Mouse (Mus musculus): ENCODE measurements around the gene Tbcd.

The Tbcd gene

DNA sequence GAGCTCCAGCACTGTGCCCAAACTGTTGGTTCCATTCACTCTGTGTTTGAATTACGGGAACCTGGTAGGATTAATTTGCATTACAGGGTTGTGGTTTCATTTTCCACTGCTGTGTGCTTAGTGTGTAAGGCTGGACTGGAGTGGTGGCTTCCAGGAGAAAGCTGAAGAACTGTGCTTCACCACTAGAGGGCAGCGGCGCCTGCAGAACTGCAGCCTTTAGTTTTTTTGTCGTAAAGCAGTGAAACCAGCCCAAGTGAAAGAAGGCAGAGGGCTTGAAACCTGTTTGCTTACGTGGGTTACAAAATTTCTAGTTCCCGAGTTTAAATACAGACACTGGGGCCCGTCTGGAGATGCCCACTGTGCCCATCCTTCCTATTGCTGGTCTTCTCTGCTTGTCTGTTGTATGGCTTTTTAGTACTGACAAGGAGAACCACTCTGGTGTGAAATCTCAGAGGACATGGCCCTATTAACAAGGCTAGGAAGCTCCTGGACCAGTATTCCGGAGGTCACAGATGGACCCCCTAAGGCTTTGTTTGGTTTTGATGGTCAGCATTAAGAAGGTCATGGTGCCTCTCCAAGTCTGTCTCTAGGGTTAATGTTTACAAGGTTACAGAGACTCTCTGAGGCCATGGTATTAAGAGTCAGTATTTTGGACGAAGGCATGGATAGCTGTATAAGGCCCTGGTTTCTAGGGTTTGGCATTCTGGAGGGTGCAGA, 24.1 kb downstream of the Tbcd start:
- DNase-seq (ENCODE audit: low read depth): peak; percentile 50

DNA sequence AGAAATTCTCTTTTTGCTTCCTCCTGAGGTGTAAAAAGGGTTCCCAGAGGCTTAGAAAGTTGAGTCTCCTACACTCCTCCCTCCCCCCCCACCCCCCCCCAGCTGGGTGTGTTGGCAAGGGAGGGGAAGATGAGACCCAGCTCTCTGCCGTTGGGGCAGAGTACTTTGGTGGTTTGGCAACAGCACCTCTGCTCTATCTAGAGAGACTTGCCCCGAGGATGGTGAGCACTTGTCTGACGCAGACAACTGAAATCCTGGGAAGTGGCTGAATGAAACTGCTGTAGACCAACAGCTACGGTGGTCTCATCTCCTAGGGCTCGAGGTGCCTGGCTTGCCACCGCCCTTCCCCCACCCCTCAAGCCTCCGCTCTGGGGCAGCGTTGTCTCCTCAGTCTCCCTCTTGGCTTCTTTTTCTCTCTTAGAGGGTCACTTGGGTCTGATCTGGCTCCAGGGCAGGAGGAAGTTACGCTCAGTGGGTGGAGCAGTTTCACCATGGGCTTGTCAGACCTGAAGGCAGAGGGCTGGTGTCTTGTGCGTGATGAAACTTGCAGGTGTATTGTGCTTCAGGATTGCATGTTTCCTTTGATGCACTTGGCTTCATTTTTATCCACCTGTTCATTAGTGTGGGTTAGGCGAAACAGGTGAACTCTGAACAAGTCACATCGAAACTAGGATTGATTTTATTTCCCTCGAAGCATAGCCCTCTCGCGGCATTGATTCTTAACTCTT, 27.9 kb downstream of the Tbcd start:
- no peak for DNase-seq (ENCODE audit: low read depth)

DNA sequence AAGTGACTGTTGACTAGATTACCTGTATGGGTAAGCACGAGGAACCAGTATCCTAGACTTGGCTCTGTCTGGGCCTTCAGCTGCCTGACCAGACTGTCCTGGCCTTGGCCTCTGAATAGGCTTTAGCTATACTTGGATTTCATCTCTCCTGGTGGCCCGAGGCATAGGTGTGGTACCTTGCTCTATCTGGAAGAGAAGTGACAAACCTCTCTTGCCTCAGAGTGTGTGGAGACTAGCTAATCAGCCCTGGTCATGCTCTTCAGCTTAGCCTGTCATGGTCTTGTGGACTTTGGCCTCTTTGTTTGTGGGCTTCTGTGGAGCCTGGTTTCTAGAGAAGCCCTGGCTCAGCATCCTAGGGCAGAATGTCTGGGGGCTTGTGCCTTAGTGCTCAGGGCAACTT, 29.4 kb downstream of the Tbcd start:
- DNase-seq (ENCODE audit: low read depth): no peak

DNA sequence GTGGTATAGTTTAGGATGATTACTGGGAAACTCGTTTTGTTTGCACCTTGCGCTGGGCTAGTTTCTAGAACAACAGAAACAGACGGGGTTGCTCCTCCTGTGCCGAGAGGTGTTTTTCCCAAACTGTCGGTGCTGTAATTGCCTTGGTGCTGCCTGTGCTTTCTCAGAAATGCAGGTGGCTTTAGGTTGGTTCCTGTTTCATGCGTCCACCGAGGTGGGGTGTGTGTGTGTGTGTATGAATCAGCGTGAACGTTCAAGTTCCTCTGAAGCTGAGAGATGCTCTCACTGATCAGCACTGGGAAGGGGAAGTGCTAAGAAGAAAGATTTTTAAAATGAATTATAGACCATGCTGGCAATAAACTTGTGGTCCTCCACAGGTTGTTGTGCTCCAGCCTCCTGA, 34.1 kb downstream of the Tbcd start:
- no peak for DNase-seq (ENCODE audit: low read depth)

DNA sequence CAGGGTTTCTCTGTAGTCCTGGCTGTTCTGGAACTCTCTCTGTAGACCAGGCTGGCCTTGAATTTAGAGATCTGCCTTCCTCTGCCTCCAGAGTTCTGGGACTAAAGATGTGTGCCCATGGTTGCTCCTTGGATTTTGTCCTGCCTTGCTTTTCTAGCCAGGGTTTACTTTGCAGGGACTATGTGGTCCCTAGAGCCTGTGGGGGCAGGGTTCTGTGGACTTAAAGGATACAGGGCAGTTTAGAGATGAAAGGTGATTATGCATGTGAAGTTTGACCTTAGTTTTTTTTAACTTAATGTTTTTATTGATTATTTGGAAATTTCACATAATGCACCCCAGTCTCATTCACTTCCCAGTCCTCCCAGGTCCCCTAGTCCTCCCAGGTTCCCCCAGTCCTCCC, 38.9 kb downstream of the Tbcd start:
- DNase-seq (ENCODE audit: low read depth): no peak

DNA sequence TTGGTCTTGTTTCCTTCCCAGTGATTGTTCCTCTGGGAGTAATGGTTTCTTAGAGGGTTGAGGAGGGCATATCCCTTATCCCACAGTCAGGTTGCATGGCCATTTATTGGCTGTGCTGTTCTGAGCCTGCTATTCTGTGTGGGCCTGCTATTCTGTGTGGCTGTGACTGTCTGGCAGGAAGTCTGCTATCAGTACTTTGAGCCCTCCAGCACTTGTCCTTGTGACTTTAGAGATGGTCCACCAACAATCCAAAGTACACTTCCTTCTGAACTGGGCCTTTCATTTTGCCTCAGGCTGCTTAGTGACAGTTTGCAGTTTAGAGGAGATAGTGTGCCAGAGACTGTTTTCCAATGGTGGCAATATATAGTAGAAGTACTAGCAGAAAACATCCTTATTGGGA, 48.8 kb downstream of the Tbcd start:
- no peak for DNase-seq (ENCODE audit: low read depth)

DNA sequence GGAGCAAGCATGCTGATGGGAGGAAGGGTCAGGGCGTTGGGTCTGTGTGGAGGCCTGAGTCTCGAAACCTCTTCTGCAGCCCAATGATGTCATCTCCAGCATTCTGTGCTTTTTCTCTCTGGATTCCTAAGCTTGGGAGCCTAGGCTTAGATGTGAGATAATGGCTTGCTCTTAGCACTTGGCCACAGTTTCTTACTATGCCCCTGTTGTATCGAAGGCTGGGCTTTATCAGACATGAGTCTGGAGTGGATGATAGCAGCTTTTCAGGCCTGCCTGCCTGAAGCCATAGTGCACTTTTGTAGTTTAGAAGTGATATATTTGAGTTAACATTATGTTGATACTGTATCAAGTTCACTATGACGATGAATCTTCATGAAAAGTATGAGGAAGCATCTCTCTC, 49.8 kb downstream of the Tbcd start:
- no peak for DNase-seq (ENCODE audit: low read depth)

DNA sequence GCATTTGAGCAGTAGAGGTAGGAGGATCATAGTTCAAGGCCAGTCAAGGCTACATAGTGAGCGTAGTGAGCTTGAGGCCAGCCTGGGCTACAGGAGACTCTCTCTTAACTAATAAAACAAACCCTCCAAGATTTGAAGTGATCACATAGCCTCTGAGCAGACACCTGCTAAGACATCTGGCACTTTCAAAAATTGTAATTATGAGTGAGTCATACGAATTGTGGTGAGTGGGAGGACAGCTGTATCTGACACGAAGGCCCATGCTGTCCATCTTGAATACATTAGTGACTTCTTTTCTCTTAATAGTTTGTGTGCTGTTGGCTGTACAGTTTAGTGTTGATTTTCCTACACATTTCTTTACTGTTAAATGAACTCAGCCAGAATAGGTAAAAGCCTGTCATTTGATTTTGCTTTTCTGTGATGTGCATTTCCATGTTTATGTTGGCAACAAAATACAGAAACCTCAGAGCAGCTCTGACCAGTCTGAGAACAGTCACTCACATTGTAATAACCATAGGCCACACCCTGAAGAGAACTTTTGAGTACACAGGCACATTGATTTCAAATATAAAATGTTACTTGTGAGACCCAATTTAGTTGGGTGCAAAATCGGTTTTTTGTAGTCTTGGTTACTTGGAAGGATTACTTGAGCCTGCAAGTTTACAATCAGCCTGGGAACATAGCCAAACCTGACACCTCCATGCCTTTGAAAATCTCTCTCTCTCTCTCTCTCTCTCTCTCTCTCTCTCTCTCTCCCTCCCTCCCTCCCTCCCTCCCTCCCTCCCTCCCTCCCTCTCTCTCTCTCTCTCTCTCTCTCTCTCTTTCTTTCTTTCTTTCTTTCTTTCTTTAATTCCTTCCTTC, 50.5 kb downstream of the Tbcd start:
- no peak for DNase-seq (ENCODE audit: low read depth)

DNA sequence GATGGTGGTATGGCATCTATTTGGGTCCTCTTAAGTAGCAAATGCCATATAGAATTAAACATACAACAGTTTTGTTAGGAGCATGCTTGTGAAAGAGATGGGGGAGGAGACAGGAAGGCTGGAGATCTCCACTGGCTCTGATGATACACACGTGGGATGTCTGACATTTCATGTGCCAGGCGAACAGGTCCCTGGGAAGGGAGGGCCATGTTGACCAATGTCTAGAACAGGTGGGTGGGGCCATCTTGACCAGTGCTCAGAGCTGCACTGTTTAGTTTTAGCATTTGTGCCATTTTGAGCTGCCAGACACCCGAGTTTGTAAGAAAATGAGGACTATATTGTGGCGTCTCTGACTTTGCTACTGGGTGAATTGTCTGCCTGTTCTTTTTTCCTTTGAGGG, 56.7 kb downstream of the Tbcd start:
- DNase-seq (ENCODE audit: low read depth): no peak

DNA sequence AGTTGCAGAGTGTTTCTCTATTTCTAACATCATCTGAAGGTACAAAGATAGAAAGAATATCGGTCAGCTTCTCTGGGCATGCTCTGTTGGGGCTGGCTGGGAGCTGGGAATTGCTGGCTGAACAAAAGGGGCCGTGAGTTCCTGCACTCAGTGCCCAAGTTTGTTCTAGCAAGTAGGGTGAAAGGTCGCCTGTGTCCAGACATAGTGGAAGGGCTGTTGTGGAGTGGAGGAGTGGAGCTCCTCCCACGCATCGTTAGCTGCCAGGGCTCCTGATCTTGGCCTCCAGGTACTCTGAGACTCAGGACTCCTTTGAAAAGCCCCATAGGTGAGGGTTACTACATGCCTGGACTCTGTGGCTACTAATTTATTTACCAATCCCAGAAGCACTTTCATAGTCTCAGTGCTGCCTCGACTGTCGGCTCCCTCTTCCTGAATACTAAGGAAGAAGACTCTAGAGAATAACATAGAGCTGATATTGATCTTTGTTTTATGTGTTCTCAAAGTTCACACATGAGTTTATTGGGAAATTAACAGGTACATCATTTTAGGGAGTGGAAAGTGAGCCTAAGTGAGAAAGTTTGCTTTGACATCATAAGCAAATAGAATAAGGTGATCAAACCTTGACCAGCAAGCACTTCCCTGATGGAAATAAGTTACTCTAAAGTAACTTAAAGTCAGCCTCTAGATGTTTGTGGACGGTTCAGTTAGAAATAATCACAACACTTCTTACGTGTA, 58.9 kb downstream of the Tbcd start:
- no peak for DNase-seq (ENCODE audit: low read depth)

DNA sequence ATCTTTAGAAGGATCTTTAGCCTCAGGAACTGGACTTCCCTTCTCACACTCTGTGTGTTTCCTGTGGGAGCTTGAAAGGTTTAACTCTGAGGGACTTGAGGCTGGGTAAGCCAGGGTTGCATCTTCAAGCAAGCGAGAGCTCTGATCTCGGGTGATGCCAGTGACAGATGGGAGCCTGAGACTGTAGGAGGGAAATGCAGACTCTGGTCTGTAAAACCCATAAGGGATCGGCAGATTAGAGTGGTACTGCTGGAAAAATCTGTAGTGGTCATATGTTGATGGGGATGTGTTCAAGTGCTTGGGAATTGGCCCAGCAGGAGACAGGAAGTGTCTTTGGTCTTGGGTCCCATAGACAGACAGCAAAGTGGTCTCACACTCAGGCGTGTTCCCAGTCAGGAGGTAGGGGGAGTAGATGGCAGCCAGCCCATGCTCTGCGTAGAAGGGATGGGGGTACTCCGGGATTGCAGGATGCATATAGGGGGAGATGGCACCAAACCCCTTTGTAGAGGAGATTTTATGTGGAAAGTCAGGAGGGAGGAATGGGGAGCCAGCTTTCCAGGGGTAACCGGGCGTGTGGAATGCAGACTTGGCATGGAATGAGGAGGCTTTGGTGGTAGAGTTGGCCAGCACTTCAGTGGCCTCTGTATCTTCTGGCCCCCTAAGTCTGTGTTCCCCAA, 61.3 kb downstream of the Tbcd start:
- DNase-seq (ENCODE audit: low read depth): no peak

DNA sequence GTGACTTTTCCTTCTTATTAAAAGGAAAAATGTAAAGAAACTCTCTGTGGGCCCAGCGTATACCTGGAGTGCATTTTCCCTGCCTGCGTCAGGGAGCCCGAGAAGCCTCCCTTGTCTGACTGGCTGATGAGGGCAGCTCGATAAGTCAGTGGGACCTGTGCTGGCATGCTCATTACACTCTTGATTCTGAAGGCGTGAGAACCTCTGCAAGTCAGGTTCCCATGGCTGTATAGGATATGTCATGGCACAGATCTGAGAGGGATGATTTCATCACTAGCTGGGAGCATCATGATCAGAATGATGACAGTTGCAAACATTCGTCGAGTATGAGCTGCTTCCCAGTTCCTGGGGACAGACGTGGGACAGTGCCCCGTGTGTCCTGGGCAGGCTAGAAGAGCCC, 64.2 kb downstream of the Tbcd start:
- DNase-seq (ENCODE audit: low read depth): no peak

DNA sequence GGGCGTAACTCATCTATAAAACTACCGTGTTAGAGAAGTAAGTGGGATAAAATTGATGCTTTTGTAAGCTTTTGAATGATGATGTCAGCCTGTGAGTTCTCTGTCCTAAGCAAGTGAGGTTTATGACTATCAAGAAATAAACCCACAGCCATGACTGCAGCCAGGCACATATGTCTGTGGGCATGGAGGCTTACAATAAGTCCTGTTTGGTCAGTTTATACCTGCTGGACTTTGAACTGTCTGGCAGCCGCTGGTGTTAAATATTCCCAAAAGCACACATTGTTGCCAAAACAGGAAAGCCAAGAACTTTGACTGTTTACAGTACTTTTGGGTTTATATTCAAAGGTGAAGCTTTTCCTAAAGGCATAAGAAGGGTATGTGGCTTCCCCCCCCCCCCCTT, 65.2 kb downstream of the Tbcd start:
- DNase-seq (ENCODE audit: low read depth): no peak

DNA sequence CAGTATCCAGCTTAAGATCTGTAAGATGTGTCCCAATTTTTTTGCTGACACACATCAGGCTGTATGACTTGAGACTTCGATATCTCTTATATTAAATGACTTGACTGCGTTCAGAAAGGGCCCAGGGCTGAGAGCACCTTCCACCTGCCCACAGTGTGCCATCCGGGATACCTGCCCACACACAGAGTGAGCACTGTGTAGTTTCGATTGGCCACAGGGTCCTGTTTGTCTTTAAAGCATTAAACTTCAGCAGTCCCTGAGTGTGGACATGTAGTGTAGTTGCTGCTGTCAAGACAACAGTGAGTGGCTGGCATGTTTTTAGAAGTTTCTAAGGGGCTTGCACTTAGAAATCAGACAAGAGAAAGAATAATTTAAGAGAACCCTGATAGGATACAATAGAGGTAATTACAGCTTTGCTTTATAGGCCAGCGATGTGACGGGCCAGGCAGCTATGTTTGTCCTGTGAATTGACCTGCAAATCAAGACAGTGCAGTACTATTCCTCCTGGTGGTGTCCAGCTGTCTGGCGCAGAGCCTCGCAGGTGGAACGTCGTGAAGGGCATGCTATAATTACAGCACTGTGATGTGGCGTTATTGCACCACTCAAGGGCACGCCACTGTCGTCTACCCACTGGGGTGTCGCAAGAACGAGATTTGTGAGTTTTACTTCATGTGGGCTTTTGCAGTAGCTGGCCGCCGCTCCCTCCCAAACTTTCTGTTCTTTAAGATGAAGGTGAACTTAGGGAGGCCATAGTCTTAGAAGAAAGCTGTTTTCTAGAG, 66.1 kb downstream of the Tbcd start:
- DNase-seq (ENCODE audit: low read depth): no peak

DNA sequence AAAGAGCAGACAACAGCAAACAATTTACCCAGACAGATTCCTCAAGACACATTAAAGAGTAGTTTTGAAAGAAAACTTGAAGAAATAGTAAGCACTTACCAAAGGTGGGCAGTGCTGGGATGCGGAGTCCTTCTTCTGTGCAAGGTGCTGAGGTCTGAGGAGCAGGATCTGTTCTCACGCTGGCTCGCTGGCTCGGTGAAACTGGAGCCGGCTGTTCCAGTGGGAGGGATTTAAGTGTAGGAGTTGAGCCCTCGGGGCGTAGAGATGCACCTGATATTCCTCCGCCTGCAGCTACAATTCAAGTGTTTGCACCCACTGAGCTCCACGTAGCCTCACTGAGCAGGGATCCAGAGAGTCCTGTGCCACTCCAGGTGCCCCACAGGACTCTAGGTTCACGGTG, 67.4 kb downstream of the Tbcd start, which contains the start of gene Zfp750:
Zfp750 (minus strand) TSS at position 203 of the 400 bp plus-strand sequence.
- DNase-seq (ENCODE audit: low read depth): no peak

DNA sequence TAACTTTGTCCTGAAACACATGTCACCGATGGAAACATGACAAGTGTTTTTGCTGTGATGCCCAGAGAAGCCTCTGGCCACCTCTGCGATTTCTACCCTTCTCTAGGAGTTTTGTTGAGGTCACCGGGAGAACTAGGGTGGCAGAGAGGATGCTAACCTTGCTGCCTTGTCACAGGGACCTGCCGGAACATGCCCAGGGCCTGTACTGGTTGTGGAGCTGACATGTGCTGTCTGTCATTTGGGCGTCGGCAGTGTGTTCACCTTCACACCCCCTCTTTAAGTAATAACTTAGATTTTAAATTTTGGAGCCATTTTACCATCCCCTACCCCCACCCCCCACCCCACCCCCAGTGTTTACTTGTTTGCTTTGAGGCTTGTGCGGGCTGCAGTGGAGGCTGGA, 68.0 kb downstream of the Tbcd start:
- DNase-seq (ENCODE audit: low read depth): no peak

DNA sequence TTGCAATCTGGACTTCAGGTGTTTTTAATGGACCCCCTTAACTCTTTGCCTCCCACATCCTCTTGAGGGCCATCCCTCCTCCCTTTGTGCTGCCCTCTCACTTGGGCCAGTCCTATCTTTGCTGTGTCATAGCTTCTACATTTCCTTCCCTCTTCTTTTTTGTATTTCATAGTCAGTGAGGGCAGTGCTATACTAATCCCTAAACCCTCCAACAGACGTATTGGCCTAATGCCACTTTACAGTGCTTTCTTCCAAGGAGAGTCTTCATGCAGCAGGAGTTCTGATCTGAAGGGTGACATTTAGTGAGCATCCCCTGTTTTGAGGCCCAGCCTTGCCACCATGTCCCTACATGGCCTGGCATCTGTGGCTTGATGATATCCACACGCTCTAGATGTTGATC, 69.0 kb downstream of the Tbcd start:
- no peak for DNase-seq (ENCODE audit: low read depth)

DNA sequence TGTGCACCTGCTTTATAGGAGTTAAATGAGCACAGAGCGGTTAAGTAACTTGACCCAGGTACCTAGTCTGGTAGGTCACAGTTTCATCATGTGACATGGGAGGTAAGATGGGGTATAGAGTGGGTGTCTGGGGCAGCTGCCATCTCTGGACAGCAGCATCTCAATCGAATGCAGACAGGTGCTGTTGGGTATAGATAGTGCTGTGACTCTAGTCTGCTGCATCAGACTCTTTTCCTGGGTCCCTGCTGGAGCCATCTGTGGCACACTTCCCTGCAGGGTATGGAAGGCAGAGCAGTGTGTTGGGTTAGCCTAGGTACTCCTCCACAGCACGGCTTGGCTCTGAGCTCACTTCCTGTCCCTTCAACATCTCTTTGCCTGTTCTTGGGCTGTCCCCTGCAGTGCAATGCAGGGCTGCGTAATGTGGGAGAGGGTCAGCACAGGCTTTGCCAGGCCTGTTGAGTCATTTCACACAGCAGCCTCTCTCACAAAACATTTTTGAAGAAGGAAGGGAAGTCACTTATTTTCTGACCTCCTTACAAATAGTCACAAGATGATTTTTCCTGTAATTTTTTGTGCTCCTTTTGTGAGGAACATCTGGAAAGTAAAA, 70.5 kb downstream of the Tbcd start:
- DNase-seq (ENCODE audit: low read depth): no peak

DNA sequence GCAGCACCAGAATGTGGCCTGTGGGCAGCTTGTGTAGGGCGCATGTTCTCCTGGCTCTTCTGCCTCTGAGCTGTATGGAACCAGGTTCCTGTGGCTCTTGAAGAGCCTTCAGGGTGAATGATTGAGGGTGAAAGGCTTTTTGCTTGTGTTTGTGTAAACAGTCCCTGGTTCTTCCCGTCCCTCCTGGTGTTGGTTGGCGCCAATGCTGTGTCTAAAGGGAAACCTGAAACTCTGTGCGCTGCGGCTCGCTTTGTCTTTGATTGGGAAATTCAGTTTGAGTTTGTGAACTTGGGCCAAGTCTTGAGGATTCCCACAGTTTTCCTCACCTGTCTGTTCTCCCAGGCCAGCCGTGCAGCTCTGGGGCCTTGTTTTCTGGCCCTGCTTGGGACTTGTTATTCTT, 72.4 kb downstream of the Tbcd start:
- no peak for DNase-seq (ENCODE audit: low read depth)

DNA sequence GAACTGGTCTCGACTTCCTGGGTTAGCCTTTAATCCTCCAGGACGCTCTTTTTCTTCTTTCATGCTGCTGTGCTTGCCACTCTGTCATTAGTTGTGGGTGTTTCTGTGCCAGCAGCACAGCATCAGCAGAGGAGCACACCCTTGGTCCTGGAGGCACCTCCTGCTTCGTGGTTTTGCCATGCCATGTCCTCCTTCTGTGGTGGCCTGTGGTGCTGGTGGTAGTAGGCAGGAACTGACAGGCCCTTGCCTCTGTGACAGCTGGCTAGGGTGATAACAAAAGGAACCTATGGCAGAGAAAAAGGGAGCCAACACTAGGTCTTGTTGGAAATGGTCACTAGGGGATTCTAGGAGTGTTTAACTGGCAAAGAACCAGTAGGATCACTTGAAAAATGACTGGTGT, 78.0 kb downstream of the Tbcd start:
- no peak for DNase-seq (ENCODE audit: low read depth)

Data from c-Kit-positive CD71-negative TER-119-negative erythroid progenitor cells, embryonic 14.5 days (primary cell).